Mouse (Mus musculus) right cerebral cortex, postnatal 4 days (tissue): ENCODE data around the gene Dnaaf1.
A peak's percentile ranks its signal among the peaks of the same experiment; 100 is the strongest.

Source experiments
- DNase-seq: peaks from one replicate; pipeline ENCODE4 v3.0.0-alpha.2; 2022

Gene Dnaaf1

DNA sequence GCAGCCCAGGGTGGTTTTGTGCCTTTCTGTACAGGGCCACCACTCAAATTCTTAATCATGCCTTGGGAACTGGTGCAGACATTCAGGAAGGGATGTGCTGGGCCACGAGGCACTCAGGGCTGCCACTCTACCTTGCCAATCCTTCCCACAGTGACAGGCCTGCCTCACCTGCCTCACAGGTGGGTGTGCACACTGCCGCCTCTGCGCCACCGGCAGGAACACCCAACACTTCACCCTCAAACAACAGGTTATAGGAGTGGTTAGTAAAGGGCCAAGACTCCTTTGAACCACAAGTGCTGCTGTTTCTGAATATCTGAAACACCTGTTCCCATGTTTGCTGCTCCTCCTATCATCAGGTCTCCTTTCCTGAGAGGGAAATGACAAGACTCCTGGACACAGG, 2.6 kb upstream of the Dnaaf1 start:
- DNase-seq, result no peak

DNA sequence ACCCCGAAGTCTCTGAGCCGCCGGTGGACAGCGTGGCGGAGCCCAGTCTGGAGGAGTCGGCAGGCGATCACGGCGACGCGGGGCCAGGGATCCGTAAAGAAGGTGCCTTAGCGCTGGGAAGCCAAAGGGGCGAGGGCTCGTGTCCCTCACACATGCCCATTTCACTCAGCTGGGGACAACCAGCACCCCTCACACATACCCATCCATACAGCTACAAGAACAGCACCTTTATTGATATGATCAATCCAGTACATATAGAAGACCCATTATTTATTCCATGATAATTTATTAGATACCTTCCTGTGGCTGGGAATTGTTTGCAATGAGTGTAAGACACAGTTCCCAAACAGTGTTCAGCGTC, 311 bp downstream of the Dnaaf1 start:
- DNase-seq, result no peak

DNA sequence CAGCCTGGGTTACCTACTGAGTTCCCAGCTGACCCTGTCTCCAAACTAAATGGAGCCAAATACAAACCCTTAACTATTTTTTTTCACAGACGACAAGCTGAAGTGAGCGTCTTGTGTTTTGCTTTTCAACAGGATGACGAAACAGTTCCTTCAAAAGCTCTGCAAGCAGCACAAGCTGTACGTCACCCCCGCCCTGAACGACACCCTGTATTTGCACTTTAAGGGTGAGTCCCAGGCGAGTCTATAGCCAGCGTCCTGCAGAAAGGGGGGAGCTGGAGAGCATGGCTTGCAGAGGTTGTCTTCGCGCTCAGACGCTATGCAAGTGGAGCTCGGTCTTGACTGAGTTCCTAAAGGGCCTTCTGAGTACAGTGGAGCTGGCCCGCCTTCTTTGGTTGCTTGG, 4.1 kb downstream of the Dnaaf1 start:
- no peak for DNase-seq

DNA sequence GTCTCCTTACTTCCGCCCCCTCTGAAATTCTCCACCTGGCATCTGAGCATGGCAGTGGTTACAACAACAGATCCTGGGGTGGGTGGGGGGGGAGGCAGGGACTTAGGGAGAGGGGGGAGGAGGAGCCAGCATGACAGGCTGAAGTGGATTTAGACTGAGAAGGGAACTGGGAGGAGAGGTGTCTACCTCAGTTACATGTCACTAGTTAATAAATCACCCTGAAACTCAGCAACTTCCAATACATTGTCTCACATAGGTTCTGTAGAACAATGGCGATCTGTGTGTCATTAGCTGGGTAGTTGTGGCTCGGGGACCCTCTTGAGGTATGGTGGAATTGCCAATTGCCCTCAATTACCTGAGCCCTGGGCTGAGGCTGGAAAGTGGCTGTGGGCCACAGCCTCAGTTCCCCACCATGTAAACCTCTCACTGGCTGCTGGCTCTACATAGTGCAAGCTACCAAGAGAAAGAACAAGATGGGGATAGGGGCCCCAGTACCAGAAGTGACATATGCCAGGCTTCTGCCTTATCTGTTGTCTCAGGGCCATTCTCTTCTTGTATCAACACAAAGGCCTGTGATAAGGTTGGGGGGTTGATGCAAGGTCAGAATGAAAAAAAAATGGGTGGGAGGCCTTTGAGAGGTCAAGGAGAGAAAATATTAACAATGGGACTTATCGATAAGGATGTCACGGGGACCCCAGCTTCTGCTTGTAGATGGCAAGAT, 5.6 kb downstream of the Dnaaf1 start:
- no peak for DNase-seq

DNA sequence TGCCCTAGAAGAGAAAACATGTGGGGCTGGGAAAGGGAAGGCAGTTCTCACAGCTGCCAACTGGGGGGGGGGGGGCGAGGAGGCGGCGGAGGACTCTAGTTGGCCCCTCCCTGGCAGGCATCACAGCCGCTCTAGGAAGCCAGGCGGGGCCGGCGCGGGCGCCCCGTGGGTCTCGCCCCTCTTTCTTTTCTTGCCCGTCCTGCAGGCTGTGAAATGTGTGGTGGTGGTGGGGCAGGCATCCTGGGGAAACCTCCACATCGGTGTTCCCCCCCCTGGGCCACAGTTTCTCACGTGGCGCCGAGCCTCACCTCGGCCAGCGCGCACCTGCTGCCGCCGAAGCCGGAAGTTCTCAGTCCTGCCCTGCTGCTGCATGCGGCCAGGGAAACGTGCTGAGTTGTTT, 10.9 kb downstream of the Dnaaf1 start:
- no peak for DNase-seq

DNA sequence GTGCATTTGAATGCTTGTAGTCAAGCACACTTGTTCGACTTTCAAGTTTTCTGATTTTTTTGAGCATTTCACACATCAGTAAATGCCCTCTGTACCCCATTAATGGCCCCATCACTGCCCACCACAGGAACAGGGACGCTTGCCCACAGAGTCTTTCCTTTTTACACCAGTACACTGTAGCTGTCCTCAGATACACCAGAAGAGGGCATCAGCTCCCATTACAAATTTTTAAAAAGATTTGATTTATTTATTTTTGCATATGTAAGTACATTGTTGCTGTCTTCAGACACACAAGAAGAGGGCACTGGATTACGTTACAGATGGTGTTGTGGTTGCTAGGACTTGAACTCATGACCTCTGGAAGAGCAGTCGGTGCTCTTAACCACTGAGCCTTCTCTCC, 13.3 kb downstream of the Dnaaf1 start:
- no peak for DNase-seq

DNA sequence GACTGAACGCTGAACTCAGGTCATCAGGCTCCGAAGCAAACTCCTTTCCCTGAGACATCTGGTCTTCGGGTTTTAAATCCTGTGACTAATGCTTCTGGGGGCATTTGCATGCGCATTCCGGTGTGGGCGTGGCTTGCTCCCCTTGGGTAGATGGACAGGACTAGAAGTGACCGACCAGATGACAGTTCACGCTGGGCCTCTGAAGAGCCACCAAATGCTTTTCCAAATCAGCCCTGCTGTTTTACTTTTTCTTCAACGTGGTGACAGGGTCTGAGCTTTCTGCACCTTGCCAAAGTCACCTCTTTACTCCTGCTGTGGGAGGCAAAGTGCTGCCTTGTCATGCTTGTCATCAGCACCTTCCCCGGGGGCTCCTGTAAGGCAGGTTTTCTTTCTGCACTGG, 13.8 kb downstream of the Dnaaf1 start:
- no peak for DNase-seq

DNA sequence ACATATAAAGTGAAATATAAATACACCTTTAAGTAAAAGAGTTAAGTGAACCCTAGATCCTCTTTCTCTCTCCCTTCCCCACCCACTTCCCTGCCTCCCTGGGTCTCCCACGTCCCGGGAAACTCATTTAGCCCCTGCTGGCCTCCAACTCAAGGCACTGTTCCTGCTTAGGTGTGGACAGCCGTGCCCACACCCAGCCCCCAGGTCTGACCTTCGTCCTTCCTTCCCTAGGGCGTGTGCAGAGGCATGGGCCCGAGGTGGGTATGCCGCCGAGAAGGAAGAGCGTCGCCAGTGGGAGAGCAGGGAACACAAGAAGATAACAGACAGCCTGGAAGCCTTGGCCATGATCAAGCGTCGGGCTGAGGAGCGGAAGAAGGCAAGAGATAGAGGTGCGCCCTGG, 15.3 kb downstream of the Dnaaf1 start:
- DNase-seq, result no peak

DNA sequence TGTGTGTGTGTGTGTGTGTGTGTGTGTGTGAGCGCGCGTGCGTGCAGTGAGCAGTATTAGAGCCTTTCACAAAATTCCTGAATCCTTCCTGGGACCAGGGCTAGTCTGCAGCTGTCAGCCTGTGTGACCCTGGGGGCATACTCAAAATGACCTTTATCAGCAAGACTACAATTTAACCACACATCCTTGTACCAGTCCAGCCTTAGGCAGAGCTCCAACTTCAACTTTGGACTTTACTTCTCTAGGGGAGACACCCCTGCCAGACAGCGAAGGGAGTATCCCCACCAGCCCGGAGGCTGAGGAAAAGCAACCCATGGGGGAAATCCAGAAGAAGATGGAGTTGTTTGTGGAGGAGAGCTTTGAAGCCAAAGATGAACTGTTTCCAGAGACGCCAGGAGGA, 16.4 kb downstream of the Dnaaf1 start:
- DNase-seq, result no peak

DNA sequence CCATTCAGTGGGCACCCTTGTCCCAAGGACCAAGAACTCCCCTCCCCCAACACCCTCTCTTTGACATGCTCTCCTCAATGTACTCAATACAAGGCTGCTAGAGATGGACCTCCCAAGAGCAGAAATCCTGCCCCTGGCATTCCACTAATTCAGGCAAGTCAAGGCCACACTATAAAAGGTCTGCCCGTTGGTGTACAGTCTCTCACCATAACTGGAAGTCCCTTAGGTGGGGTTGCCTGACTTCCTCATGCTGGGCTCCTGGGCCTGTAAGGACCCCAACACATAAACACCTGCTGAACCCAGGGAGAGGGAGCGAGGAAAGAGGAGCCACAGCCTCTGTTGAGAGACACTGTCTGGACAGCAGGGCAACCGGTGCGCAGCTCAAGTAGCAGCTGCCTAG, 28.7 kb downstream of the Dnaaf1 start:
- no peak for DNase-seq

DNA sequence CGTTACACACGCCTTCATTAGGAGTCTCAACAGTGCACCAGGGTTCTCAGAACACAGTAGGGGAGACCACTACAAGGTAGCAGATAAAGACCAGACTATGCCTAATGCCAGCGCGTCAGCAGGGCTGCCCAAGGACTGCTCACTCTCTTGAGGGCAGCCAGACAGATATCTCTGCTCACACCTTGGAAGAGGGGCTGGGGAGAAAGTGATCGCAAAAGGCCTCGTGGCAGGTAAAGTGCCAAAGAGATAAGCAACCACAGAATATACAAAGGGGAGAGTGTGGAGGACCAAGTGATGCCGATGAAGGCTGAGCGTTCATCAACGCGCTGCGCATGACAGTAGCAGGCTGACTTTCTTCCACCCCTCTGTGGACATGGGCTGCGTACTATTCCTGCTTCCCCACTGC, 29.4 kb downstream of the Dnaaf1 start:
- no peak for DNase-seq

DNA sequence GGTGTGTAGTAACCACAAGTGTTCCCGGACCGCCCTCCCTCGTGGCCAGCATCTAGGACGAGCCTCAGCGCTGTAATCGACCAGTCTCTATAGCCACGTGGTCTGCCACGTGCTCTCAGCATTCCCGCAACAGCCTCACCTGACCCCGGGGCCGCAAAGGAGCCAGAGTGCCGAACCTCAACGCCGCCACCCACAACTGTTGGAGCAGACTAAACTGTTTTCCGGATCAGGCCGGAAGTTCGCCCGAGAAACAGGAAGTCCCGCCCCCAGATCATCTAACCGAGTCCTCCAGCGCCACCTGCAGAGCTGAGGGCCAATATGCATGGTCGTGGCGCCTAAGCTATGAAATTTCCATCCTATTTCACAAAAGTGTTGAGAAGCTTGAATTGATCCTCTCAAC, 30.0 kb downstream of the Dnaaf1 start, which contains the start of gene Taf1c:
TSS of gene Taf1c (minus strand) at position 227 of the 400 bp plus-strand sequence.
- DNase-seq, result peak; percentile 96

DNA sequence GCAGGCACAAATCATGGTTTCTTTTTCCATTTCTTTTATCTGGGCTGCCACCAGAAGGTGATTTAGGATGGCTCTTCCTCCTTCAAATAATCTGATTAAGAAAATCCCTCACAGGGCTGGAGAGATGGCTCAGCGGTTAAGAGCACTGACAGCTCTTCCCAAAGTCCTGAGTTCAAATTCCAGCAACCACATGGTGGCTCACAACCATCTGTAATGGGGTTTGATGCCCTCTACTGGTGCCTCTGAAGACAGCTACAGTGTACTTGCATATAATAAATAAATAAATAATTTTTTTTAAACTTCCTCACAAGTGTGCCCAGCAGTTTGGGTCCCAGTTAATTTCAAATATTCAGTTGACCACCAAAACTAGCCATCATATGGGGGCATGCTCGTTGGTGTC, 31.2 kb downstream of the Dnaaf1 start:
- DNase-seq, result no peak

DNA sequence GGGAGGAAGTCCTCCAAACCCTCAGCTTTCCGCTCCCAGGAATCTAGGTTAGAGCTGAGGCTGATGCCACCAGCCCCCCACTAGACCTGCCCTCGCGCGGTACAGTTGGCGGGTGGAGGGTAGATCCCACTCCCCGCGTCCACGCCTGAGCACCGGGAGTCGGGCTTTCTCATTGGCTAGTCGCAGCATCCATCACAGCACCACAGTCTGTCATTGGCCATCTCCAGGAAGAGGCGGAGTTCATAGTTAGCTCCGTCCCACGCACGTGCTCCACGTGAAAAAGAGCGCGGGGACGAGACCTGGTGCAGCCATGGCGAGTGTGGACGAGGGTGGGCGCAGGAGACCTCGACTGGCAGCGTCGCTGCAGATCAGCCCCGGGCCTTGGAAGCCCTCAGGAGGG, 37.4 kb downstream of the Dnaaf1 start, which contains the start of gene Adad2:
TSS of gene Adad2 (plus strand) at position 277 of the 400 bp plus-strand sequence.
- DNase-seq, result no peak

DNA sequence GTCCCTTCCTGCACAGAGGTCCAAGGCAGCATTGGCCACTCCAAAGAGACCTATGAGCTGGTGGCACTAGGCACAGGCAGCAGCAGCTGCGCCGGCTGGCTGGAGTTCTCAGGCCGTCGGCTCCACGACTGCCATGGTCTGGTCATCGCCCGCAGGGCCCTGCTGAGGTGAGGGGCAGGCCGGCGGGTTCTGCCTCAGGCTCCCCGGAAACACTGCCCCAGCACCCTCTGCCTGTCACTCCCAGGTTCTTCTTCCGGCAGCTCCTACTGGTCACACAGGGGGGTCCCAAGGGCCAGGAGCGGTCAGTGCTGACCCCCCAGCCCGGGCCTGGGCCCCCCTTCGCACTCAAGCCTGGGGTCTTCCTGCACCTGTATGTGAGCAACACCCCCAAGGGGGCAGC, 40.1 kb downstream of the Dnaaf1 start:
- no peak for DNase-seq

DNA sequence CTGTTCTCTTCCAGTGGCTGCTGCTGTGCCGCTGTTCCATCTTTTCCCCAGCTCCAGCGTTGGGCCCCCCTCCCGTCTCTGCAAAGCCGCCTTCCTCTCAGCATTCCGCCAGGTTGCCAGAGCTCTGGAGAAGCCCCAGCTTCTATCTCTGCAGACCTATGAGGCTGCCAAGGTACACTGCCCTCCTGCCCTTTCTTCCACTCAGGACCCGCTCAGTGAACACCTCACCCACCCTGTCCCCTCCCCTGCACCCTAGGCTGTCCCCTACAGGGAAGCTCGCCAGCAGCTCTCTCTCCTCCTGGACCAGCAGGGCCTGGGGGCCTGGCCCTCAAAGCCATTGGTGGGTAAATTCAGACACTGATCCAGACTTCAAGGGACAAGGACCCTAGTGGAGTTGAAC, 41.3 kb downstream of the Dnaaf1 start:
- no peak for DNase-seq

DNA sequence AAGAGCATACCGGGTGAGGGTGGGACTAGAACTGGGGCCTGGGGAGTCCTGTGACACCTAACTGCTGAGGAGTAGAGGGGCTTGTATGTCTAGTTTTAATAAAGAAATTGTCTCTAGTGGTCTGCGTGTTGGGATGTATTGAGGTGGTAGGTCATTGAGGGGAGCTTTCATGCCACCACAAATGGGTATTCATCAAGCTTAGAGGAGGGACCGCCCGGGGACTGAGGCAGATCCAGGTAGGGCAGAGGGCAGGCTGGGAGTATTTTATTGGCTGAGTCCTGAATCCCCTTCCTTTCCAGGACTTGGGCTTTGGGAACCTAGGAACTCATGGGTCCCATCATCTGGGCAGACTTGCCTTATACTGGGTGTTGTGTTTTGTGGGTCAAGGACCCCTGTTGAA, 41.8 kb downstream of the Dnaaf1 start:
- DNase-seq, result no peak

DNA sequence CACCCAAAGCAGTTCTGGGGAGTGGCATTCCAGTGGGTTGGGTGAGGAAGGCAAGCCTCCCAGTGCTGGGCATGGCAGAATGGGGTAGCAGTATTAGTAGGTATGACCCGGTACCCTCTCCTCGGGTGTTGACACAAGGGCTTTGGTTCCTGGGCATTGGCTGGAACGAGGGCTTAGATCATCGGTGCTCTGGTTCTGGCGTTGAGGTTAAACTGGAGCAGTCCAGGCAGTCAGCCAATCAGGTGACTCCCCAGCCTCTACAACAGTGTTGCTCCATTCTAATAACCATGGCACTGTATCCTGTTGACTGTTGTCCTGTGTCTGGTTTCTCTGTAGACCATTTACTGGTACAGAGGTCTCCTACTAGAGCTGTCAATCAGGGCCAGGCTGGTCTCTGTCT, 42.6 kb downstream of the Dnaaf1 start:
- no peak for DNase-seq

DNA sequence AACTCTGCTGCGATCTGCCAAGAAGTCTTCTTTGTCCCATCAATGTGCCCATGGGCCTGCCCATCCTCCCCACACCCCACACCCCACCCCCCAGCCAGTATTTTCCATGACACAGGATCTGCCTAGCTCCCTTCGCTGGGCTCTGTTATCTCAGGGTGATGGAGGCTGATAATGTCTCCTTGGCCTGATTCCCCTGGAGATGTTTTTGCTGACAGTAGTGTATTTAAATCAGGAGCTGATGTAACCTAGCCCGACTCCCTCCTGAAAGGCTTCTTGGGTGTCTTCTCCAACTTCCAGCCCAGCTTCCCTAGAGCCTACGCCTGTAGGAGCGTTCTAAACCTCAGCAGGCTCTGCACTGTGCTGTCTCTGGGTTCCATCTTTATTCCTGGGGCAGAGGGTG, 43.9 kb downstream of the Dnaaf1 start:
- no peak for DNase-seq

DNA sequence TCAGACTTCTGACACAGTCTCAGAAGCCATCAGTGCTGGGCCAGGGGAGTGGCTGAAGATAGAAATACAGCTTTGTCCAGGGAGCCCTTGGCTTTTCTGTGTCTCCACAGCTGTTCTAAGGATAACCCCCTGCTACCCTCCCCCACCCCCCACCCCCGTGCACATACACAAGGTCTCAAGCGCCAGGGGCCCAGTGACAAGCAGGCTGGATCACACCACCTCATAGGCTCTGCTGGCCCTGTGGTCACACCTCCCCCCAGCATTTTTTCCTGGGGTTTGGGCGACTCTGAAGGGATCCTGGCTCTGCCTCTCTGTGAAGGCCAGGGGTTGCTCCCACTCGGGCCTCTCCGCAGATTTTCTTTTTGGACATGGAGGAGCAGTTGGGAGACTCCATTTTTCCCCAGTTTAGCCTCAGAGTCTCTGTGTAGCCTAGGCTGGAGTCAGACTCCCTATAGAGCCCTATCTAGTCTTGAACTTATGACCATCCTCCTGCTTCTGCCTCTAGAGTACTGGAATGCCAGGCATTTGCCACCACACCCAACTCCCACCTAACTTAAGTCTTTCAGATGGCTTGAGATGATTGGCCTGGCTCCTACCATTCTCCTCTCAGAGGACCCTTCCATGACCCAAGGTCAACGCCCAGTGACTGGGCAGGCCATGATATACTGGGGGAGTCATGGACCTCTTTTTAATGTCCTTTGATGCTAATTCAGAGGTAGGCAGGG, 45.2 kb downstream of the Dnaaf1 start:
- DNase-seq, result no peak

DNA sequence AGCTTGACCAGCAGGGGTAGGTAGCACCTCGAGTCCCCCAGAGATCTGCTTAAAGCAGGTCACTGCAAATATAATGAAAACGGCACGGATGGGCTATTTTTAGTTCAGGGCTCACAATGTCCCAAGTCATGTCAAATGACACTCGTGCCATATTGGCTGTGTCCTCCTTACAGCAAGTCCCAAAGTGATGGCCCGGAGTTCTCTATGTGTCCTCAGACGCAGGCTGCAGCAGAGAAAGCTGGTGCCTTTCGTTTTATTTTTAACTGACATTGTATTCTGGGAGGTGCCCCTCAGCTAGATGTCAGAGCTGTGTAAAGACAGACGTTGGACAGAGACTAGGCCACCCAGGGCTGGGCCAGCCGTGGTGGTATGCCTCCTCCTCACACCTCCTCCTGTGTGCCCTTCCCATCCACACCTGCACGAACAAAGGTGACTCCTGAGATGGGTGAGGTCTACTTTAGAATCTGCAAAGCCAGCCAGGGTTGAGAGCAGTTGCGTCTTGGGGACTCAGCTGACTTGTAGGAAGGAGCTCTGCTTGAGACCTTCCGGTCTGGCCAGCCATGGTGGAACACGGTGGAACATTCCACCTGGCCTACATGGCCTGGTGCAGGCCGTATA, 45.9 kb downstream of the Dnaaf1 start:
- no peak for DNase-seq

DNA sequence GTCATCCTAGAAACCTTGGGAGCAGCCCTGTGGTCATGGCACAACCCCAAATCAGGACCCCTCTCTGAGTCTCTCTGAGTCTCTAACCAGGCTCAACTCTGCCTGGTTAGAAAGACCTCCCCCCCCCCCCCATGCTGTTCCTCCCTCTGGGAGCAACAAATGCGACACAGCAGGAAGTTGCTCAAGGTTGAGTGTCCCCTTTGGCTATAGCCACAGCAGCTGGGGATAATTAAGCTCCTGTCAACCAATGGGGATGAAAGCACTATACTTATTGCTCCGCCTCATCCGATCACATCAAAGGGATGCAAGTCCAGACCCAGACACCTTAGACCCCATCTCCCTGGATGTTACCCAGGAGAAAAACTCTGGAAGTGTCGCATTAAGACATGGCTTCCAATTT, 47.5 kb downstream of the Dnaaf1 start:
- no peak for DNase-seq

DNA sequence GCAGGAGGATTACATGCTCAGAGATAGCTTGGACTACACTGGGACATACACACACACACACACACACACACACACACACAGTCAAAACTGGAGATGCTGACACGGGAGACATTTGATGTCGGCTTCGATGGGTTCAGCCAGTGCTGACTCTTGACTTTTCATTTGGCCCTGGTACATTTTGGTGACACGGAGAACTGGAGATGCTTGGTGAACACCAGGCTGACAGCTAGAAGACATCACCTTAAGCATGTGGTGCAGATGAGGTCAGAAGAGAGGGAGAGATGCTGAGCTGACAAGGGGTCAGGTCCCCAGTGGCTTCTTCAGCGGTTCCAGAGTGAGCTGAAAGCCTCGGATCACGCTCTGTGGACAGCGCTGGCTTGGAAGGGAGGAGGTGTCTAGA, 48.0 kb downstream of the Dnaaf1 start:
- no peak for DNase-seq

DNA sequence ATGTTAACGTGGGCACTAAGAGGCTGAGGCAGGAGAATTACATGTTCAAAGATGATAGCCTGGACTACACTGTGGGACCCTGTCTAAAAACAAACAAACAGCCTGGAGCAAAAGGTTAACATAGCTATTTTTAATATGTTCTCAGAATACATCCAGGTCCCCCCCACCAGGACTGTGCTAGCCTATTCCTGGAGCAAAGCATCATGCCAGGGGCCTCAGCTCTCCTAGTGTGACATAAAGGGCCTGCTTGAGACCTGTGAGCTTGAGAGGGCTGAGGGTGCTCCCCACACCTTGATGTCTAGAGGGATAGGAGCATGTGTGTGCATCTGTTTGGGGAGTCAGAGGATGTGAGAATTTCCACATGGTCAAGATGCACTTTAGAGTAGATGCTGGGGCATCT, 48.7 kb downstream of the Dnaaf1 start:
- DNase-seq, result no peak
